Mouse (Mus musculus) spleen, adult 18-20 months (tissue): ENCODE data around the gene Gm20388.
A peak's percentile ranks its signal among the peaks of the same experiment; 100 is the strongest.

ENCODE experiments used
- DNase-seq, 2 experiments: peaks; one replicate each; pipeline ENCODE4 v3.0.0; 2022; ENCODE audit warnings: mixed read lengths in 2 of 2

The Gm20388 gene

GRCm38 (mm10) chr8:122641406-122641805 is 2730.8 kb downstream of the Gm20388 start:
- DNase-seq: no peak

GRCm38 (mm10) chr8:122642071-122642470 is 2731.4 kb downstream of the Gm20388 start:
- DNase-seq: no peak

DNA sequence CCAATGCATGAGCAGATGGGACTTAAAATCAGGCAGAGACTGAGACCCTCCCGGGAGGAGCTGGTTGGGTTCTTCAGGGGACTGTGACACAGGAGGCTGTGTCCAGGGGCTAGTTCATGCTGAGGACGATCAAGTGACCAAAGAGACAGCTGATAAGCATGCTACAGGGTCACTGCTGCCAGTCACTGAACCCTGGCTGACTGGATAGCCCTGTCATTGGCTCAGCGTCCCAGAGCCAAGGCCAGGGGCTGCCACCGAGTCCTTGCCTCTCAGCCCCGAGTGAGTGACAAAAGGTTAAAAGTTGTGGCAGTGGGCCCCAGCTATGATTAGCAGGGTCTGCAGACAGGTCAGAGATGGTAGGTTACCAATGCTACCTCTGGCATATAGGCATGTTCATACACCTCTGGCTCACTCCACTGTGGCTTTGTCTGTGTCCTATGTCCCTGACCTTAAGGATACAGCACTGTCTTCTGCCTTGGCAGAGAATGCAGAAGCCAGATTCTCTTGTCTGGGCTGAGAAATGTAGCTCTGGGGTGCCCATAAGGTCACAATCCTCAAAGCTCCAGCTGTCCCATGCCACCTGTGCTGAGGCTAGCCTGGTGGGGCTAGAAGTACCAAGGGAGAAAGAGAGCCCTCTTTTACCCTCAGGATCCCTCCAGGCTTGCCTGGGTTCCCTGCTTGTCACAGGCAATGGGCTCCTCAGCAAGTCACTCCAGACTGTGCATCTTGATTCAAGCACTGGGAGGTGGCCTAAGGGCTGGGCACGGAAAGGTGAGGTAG is 2733.7 kb downstream of the Gm20388 start:
- no peak for DNase-seq

- no peak for DNase-seq
Observed at GRCm38 (mm10) chr8:122646337-122646736, 2735.7 kb downstream of the Gm20388 start.

- DNase-seq: no peak
Observed at GRCm38 (mm10) chr8:122648192-122648970, 2737.7 kb downstream of the Gm20388 start.

DNA sequence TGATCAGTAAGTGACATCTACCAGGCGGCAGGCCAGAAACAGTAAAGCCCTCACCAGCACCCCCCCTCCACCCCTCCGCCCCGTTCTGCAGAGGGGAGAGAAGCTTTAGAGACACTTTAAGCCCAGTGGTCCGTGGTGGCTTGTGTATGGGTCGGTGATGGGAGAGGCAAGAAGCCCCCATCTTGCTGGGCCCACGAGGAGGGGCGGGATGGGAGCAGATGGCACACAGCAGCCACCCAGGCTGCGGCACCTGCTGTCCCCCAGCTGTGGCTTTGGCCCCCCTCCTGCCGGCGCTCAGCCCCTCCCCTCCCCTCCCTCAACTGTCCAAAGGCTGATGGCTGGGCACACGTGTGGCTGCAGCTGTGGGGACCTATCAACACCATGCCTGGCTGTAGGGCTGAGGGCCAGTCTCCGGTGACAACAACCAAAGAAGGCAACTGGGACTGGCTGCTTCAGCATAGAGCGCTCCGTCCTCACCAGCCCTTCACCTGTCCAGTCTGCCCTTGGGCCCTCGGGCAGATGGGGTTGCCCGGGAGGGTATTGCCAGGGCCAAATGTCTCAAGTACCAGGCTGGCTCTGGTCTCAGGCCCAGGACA is 2740.8 kb downstream of the Gm20388 start:
- DNase-seq: no peak

DNA sequence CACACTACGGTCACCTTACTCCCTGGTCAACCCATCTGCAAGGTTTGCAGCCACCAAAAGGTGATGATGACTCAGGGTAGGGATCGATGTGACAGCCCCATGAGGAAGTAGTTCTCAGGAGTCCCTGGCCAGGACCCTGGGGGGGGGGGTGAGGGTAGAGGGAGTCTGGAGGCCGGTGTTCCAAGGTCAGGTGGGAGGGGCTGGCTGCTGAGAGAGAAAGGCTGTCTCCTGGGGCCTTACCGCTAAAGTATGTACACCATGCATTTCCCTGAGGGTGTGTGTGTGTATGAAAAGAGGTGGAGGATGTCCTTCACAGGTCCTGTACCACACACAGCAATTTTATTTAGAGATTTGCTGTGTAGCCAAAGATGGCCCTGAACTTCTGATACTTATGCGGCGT is 2742.0 kb downstream of the Gm20388 start:
- no peak for DNase-seq

DNA sequence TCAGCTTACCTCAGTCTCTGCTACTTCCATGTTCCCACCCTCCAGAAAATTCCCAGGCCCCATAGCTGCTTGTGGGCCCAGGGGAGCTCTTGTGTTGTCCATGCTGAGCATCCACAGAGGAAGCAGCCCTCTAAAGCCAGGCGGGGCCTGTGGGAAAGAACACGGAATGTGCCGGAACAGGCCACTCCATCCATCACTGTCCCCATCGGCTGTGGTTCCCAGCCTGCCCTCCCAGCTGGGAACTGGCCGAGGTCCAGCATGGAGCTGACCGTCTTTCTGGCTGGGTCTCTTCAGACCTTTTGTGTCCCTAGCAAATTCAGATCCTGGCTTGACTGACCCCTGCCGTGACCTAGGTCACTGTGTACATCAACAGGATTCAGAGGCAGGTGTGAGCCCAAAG is 2744.1 kb downstream of the Gm20388 start:
- DNase-seq: no peak

GRCm38 (mm10) chr8:122656056-122656999 is 2745.7 kb downstream of the Gm20388 start:
- DNase-seq: no peak

DNA sequence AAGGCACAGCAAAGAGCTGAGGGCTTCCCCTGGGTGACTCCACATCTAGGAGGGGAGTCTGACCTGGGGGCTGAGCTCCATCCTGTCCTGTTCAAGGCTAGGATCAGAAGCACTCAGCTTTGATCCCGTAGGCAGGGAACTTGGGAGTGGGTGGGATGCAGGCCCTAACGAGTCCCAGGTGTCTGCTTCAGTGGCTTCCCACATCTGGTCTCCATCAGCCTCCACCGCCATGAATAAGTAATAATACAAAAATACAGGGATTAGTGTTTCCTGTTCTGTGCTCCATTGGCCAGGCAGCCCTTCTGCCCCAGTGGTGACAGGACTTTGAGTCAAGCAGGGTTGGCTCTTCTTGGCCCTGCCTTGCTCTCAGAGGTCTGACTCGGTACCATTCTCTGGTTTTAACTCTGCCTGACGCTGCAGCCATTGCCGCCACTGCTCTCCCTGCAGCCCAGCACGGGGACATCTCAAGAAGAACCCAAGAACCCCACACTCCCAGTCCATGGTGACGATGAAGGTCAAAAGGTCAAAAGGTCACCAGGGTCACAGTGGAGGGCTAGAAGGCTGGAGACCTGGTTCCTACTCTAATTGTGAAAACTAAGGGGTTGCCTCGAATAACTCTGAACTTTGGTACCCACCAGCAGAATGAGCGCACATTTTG is 2747.6 kb downstream of the Gm20388 start:
- no peak for DNase-seq

DNA sequence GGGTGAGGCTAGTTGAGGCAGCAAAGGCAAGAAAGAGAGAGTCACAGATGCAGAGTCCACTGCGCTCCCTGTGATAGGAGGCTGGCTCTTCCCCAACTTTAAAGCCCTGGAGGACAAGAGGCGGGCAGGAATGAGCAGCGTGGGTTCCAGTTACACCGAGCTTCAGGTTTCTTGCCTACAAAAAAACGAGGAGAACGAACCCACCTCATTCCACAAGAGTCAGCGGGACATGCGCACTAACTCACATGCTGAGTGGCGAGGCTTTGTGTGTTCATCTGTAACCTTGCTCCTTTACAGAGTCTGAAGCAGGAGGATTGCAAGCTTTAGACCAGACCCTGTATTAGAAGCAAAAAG is 2748.1 kb downstream of the Gm20388 start:
- DNase-seq: no peak

GRCm38 (mm10) chr8:122660022-122660421 is 2749.4 kb downstream of the Gm20388 start:
- peak in 1 of 2 experiments; percentile 48 for DNase-seq

GRCm38 (mm10) chr8:122661138-122661537 is 2750.5 kb downstream of the Gm20388 start:
- DNase-seq: no peak

DNA sequence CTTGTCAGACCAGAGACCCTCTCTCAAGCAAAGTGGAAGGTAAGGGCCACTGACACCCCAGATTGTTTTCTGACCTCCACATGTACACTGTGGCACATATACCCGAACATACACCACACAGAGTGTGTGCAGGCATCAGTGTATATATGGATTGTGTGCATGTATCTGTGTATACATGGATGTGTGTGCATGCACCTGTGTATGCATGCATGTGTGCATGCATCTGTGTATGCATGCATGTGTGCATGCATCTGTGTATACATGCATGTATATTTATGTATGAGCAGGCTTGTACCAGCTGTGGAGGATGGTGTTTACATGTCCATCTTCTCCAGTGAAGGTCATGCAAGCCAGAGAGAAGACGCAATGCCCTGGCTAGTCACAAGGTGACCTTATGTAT is 2751.3 kb downstream of the Gm20388 start:
- DNase-seq: no peak

- no peak for DNase-seq
Observed at GRCm38 (mm10) chr8:122663106-122663505, 2752.5 kb downstream of the Gm20388 start.

DNA sequence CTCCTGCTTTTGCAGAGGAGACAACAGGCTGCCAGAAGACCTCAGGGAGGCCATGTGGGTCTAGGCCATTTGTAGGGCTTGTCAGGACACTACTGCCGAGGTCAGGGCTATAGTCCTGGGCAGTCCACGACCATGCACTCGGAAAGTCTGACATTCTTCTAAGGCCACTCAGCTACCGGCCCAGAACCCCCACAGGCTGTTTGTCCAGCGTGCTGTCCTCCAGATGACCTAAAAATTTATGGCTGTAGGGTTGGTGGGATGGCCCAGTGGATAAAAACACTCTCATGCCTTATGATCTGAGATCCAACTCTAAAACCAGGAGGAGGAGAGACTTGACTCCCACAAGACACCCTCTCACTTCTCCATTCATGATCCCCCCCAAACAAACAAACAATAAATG is 2753.0 kb downstream of the Gm20388 start:
- DNase-seq: no peak

DNA sequence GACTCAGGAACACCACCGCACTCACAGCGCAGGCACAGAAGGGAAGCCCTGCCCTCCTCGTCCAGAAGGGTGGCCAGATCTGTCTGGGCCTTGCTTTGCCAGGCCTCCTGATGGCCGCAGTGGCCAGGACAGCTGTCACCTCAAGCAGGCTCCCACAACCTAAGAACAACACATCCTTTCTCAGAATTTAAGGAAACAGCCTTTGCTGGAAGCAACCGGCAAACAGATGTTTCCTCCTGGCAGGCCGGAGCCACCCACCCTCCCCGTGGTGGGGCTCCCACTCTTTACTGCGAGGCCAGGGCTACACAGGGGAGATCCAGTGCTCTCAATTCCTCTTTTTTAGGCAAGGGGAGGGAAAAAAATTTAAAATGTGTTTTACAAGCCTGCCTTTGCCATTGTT is 2754.6 kb downstream of the Gm20388 start:
- DNase-seq: no peak

DNA sequence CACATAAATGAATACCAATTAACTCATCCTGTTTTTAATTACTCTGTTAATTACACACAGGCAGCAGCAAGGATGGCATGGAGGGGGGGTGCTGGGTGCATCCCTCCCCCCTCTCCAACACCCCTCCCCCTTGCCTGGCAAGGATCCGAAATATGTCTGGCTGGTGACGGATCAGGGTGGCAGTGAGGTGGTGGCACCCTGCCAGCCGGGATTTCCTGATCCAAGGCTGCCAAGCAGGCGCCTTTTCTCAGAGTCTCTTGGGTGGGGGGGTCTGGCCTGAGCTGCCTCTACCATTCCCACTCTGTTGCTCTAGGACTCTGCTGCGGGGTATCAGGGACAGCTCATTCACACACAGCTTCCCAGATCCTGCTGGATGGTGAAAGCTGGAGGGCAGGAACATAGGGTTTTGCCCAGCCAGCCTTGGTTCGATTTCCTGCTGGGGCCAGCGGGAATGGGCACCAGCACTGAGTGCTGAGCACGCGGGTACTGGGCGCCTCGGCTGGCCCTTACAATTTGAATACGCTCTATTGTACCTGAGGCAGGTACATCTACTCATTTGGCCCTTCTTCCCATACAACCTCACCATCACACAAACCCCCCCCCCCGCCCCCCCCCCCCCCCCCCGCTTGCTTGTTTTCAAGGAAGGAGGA is 2755.2 kb downstream of the Gm20388 start:
- DNase-seq: no peak

- DNase-seq: no peak
Observed at GRCm38 (mm10) chr8:122666338-122666764, 2755.7 kb downstream of the Gm20388 start.

GRCm38 (mm10) chr8:122666827-122667226 is 2756.2 kb downstream of the Gm20388 start:
- DNase-seq: no peak

- no peak for DNase-seq
Observed at GRCm38 (mm10) chr8:122667854-122668253, 2757.2 kb downstream of the Gm20388 start.

DNA sequence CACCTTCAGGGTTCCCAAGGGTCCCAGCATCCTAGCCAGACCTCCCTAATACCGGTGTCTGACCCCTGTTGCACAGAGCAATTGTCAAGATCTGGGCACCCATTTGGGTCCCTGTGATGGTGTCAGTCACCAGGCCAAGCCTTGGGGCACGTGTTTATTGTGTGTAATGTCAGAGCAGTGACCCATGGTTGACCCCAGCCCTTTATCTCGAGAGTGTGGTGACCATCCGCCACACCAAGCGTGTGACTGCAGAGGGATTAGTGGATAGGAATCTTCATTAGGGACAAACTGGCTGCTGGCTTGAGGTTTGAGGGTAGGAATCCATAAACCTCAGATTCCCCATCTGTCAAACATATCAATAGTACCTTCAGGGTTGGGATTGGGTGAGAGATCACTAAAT is 2758.7 kb downstream of the Gm20388 start:
- no peak for DNase-seq
